Mouse (Mus musculus) midbrain, embryonic 16.5 days (tissue): ENCODE results near the gene Spata9. TPM values are rescaled to one million over a fixed set of nuclear protein-coding genes. Genes with fewer than 3 reads are reported as not detected.
"Not testable (repeated sequence)": the region's sequence is repeated elsewhere in the genome, so short reads cannot be mapped to it uniquely, and the experiment has no call there.

Experiments used
- ATAC-seq: fragments of 200-750 bp; cut with Nextera tagmentation; 2 replicates; pipeline ENCODE4 v1.8.0; 2017; ENCODE audit warnings: moderate TSS enrichment
- H3K27ac ChIP-seq: fragments of 300-500 bp; sonication (generic); 2 replicates; pipeline ENCODE4 v1.5.1; 2014; ENCODE audit warnings: mild to moderate bottlenecking, low read length, mixed read lengths
- H3K27me3 ChIP-seq: fragments of 300-500 bp; sonication (generic); 2 replicates; pipeline ENCODE4 v1.6.1; 2014; ENCODE audit warnings: low read depth, low read length, mixed read lengths; ENCODE audit not compliant: control insufficient read depth, insufficient read depth
- H3K36me3 ChIP-seq: fragments of 300-500 bp; sonication (generic); 2 replicates; pipeline ENCODE4 v1.6.1; 2014; ENCODE audit warnings: mild to moderate bottlenecking, low read length, moderate library complexity, mixed read lengths; ENCODE audit not compliant: control insufficient read depth, insufficient read depth
- H3K4me1 ChIP-seq: fragments of 300-500 bp; sonication (generic); 2 replicates; pipeline ENCODE4 v1.6.1; 2014; ENCODE audit warnings: mild to moderate bottlenecking, low read length, mixed read lengths; ENCODE audit not compliant: control insufficient read depth, insufficient read depth
- H3K4me2 ChIP-seq: fragments of 300-500 bp; sonication (generic); 2 replicates; pipeline ENCODE4 v1.6.1; 2014; ENCODE audit warnings: mild to moderate bottlenecking, low read length, mixed read lengths
- H3K4me3 ChIP-seq: fragments of 300-500 bp; sonication (generic); 2 replicates; pipeline ENCODE4 v1.5.1; 2014; ENCODE audit warnings: low read depth, mild to moderate bottlenecking, low read length, moderate library complexity, mixed read lengths
- H3K9ac ChIP-seq: fragments of 300-500 bp; sonication (generic); 2 replicates; pipeline ENCODE4 v1.6.1; 2014; ENCODE audit warnings: low read depth, low read length, mixed read lengths
- H3K9me3 ChIP-seq: fragments of 300-500 bp; sonication (generic); replicated peaks from 2 replicates; pipeline ENCODE4 v1.6.1; 2014; ENCODE audit warnings: mild to moderate bottlenecking, low read length, mixed read lengths; ENCODE audit not compliant: control insufficient read depth, poor library complexity, severe bottlenecking
- WGBS: fragments of 180-500 bp; shearing (Covaris S2); extraction: QIAGEN DNeasy Blood & Tissue Kit; methylation state at CpG from one replicate; pipeline ENCODE4 v1.1.7; 2014; 5-methylcytosine and 5-hydroxymethylcytosine counted together
- polyA plus RNA-seq: library from polyadenylated mRNA; unstranded; fragments of >200 nt; fragmentation: Nextera tagmentation; extraction: Ambion mirVana; gene quantifications from 2 replicates; pipeline ENCODE4 v1.2.1, GENCODE M21; 2015

The Spata9 gene
- 3.4 and 4.2 TPM in 2 replicates for polyA plus RNA-seq

- Histone ChIP-seq H3K36me3 (no peaks in the 10 kb centered on the region), H3K4me1 (no peaks in the 10 kb centered on the region), H3K9me3 (peaks cover 5% of the 10 kb centered on the region; the same call in 1 of the 2 replicates), H3K27ac (no peak within 1 kb of the TSS), H3K4me3 (no peak within 1 kb of the TSS), H3K9ac (no peak within 1 kb of the TSS), H3K27me3 (no peaks in the 10 kb centered on the region), H3K4me2 (no peak within 1 kb of the TSS)
- no peak for ATAC-seq
- 86% methylated on average over 1 of the region's 1 CpGs for whole genome bisulfite sequencing
These were observed at the start of gene Spata9 for GRCm38 (mm10) chr13:75966850-75967249. TSS of gene Spata9 (plus strand) at chr13:75967150.

- H3K27me3 ChIP-seq, result no peaks in the 10 kb centered on the region
- ATAC-seq, result no peak
- no peaks in the 10 kb centered on the region for H3K9me3 ChIP-seq
- H3K36me3 ChIP-seq, result no peaks in the 10 kb centered on the region
- H3K4me3 ChIP-seq, result no peak overlapping the region
- 0 out of 2 replicates have a peak, but pooled peaks cover 2% of the 10 kb centered on the region for H3K4me1 ChIP-seq
- H3K9ac ChIP-seq, result no peak overlapping the region
- no peak overlapping the region for H3K4me2 ChIP-seq
- no peak overlapping the region for H3K27ac ChIP-seq
These were observed 39.0 kb upstream of the Spata9 start for GRCm38 (mm10) chr13:75927951-75928350.

GRCm38 (mm10) chr13:75929071-75929470, 37.9 kb upstream of the Spata9 start:
- not testable (repeated sequence) for H3K4me3 ChIP-seq, H3K4me2 ChIP-seq, ATAC-seq, H3K36me3 ChIP-seq, H3K27me3 ChIP-seq, H3K9ac ChIP-seq, H3K27ac ChIP-seq, H3K9me3 ChIP-seq, H3K4me1 ChIP-seq
- WGBS, result 93% methylated on average over 5 of the region's 5 CpGs

- H3K4me1 ChIP-seq, result 0 out of 2 replicates have a peak, but pooled peaks cover 2% of the 10 kb centered on the region
- WGBS, result 96% methylated on average over 20 of the region's 20 CpGs
- H3K4me2 ChIP-seq, result no peak overlapping the region
- ATAC-seq, result peak; percentile 39
- H3K9ac ChIP-seq, result no peak overlapping the region
- no peak overlapping the region for H3K4me3 ChIP-seq
- H3K27ac ChIP-seq, result no peak overlapping the region
- no peaks in the 10 kb centered on the region for H3K36me3 ChIP-seq
- H3K9me3 ChIP-seq, result no peaks in the 10 kb centered on the region
- H3K27me3 ChIP-seq, result no peaks in the 10 kb centered on the region
These were observed 36.9 kb upstream of the Spata9 start for GRCm38 (mm10) chr13:75930023-75930422.

- no peak overlapping the region for H3K4me3 ChIP-seq
- 72% methylated on average over 2 of the region's 2 CpGs for WGBS
- H3K27ac ChIP-seq, result peak overlapping the region; percentile 22; the same call in 1 of the 2 replicates
- H3K36me3 ChIP-seq, result no peaks in the 10 kb centered on the region
- H3K4me2 ChIP-seq, result no peak overlapping the region
- no peaks in the 10 kb centered on the region for H3K27me3 ChIP-seq
- ATAC-seq, result no peak
- no peaks in the 10 kb centered on the region for H3K9me3 ChIP-seq
- H3K4me1 ChIP-seq, result 0 out of 2 replicates have a peak, but pooled peaks cover 2% of the 10 kb centered on the region
- H3K9ac ChIP-seq, result no peak overlapping the region
These were observed 36.3 kb upstream of the Spata9 start for GRCm38 (mm10) chr13:75930660-75931059.

GRCm38 (mm10) chr13:75931073-75931472, 35.9 kb upstream of the Spata9 start:
- Histone ChIP-seq H3K4me2 (no peak overlapping the region), H3K4me3 (no peak overlapping the region), H3K27me3 (no peaks in the 10 kb centered on the region), H3K4me1 (0 out of 2 replicates have a peak, but pooled peaks cover 2% of the 10 kb centered on the region), H3K36me3 (no peaks in the 10 kb centered on the region), H3K9ac (no peak overlapping the region), H3K9me3 (no peaks in the 10 kb centered on the region), H3K27ac (peak overlapping the region; percentile 22; the same call in 1 of the 2 replicates)
- ATAC-seq, result peak; percentile 74
- 18% methylated on average over 5 of the region's 5 CpGs for WGBS

- Histone ChIP-seq H3K9ac (no peak overlapping the region), H3K27me3 (no peaks in the 10 kb centered on the region), H3K4me2 (no peak overlapping the region), H3K27ac (no peak overlapping the region), H3K36me3 (peaks cover 3% of the 10 kb centered on the region), H3K9me3 (no peaks in the 10 kb centered on the region), H3K4me1 (0 out of 2 replicates have a peak, but pooled peaks cover 2% of the 10 kb centered on the region), H3K4me3 (no peak overlapping the region)
- WGBS, result 89% methylated on average over 1 of the region's 1 CpGs
- no peak for ATAC-seq
These were observed 33.7 kb upstream of the Spata9 start for GRCm38 (mm10) chr13:75933287-75933686.

GRCm38 (mm10) chr13:75938866-75939265, 28.1 kb upstream of the Spata9 start:
- H3K27ac ChIP-seq, result no peak overlapping the region
- H3K36me3 ChIP-seq, result peaks cover 8% of the 10 kb centered on the region
- no peak overlapping the region for H3K9ac ChIP-seq
- H3K4me1 ChIP-seq, result peaks cover 15% of the 10 kb centered on the region
- H3K4me3 ChIP-seq, result no peak overlapping the region
- H3K4me2 ChIP-seq, result no peak overlapping the region
- H3K27me3 ChIP-seq, result no peaks in the 10 kb centered on the region
- H3K9me3 ChIP-seq, result no peaks in the 10 kb centered on the region
- 95% methylated on average over 5 of the region's 5 CpGs for WGBS
- no peak for ATAC-seq

GRCm38 (mm10) chr13:75940791-75941517, 26.0 kb upstream of the Spata9 start:
- Histone ChIP-seq H3K9ac (0 out of 2 replicates have a peak overlapping the region, but pooled peaks have one; percentile 31), H3K27ac (no peak overlapping the region), H3K36me3 (peaks cover 8% of the 10 kb centered on the region), H3K4me1 (peaks cover 21% of the 10 kb centered on the region), H3K9me3 (no peaks in the 10 kb centered on the region), H3K4me2 (peak overlapping the region; percentile 55), H3K27me3 (no peaks in the 10 kb centered on the region), H3K4me3 (peak overlapping the region; percentile 28)
- ATAC-seq, result no peak
- WGBS, result 77% methylated on average over 2 of the region's 2 CpGs
